Mouse (Mus musculus): ENCODE data around the gene Gabrr3. TPM values are rescaled to one million over a fixed set of nuclear protein-coding genes. Genes with fewer than 3 reads are reported as not detected.
A peak's percentile ranks its signal among the peaks of the same experiment; 100 is the strongest.

The Gabrr3 gene
- polyA plus RNA-seq, 1 experiment from 2014 or later: 0.17 TPM

GRCm38 (mm10) chr16:59413475-59413874 is 6.3 kb downstream of the Gabrr3 start:
- Histone ChIP-seq H3K4me2 (ENCODE audit: low read depth, low read length) (no peak overlapping the region), H3K9ac (ENCODE audit: low read depth, low read length) (no peak overlapping the region), H3K27me3 (replicated peaks; ENCODE audit: control insufficient read depth, insufficient read depth, low read length) (no peaks in the 10 kb centered on the region), H3K27ac (replicated peaks; ENCODE audit: low read depth, low read length) (no peak overlapping the region), H3K4me1 (ENCODE audit: control insufficient read depth, insufficient read depth, low read length) (peaks cover 5% of the 10 kb centered on the region; the same call in 1 of the 2 replicates), H3K4me3 (ENCODE audit: low read depth, low read length) (no peak overlapping the region), H3K36me3 (ENCODE audit: control insufficient read depth, insufficient read depth, low read length) (no peaks in the 10 kb centered on the region), H3K9me3 (ENCODE audit: control insufficient read depth, low read length) (no peaks in the 10 kb centered on the region)
- 49% methylated on average over 4 of the region's 4 CpGs for WGBS
- DNase-seq (ENCODE audit: low spot score) (no peak), ATAC-seq (ENCODE audit: low read depth) (no peak)

GRCm38 (mm10) chr16:59420237-59420866 is 13.2 kb downstream of the Gabrr3 start:
- DNase-seq (ENCODE audit: low spot score) (no peak), ATAC-seq (ENCODE audit: low read depth) (no peak)
- Histone ChIP-seq H3K4me1 (ENCODE audit: control insufficient read depth, insufficient read depth, low read length) (no peaks in the 10 kb centered on the region), H3K27me3 (replicated peaks; ENCODE audit: control insufficient read depth, insufficient read depth, low read length) (no peaks in the 10 kb centered on the region), H3K4me2 (ENCODE audit: low read depth, low read length) (no peak overlapping the region), H3K36me3 (ENCODE audit: control insufficient read depth, insufficient read depth, low read length) (no peaks in the 10 kb centered on the region), H3K27ac (replicated peaks; ENCODE audit: low read depth, low read length) (no peak overlapping the region), H3K9me3 (ENCODE audit: control insufficient read depth, low read length) (no peaks in the 10 kb centered on the region), H3K9ac (ENCODE audit: low read depth, low read length) (no peak overlapping the region), H3K4me3 (ENCODE audit: low read depth, low read length) (no peak overlapping the region)
- WGBS: 62% methylated on average over 9 of the region's 9 CpGs

- no peak overlapping the region for H3K27ac ChIP-seq (replicated peaks; ENCODE audit: low read depth, low read length)
- H3K4me2 ChIP-seq (ENCODE audit: low read depth, low read length): no peak overlapping the region
- H3K9me3 ChIP-seq (ENCODE audit: control insufficient read depth, low read length): no peaks in the 10 kb centered on the region
- H3K36me3 ChIP-seq (ENCODE audit: control insufficient read depth, insufficient read depth, low read length): no peaks in the 10 kb centered on the region
- no peak overlapping the region for H3K9ac ChIP-seq (ENCODE audit: low read depth, low read length)
- no peaks in the 10 kb centered on the region for H3K27me3 ChIP-seq (replicated peaks; ENCODE audit: control insufficient read depth, insufficient read depth, low read length)
- no peaks in the 10 kb centered on the region for H3K4me1 ChIP-seq (ENCODE audit: control insufficient read depth, insufficient read depth, low read length)
- no peak overlapping the region for H3K4me3 ChIP-seq (ENCODE audit: low read depth, low read length)
- peak; percentile 65; the same call in 1 of the 2 replicates for ATAC-seq (ENCODE audit: low read depth)
- 10% methylated on average over 6 of the region's 6 CpGs for WGBS
- peak; percentile 89 for DNase-seq (ENCODE audit: low spot score)
Measured at GRCm38 (mm10) chr16:59420867-59421251, 13.7 kb downstream of the Gabrr3 start.

DNA sequence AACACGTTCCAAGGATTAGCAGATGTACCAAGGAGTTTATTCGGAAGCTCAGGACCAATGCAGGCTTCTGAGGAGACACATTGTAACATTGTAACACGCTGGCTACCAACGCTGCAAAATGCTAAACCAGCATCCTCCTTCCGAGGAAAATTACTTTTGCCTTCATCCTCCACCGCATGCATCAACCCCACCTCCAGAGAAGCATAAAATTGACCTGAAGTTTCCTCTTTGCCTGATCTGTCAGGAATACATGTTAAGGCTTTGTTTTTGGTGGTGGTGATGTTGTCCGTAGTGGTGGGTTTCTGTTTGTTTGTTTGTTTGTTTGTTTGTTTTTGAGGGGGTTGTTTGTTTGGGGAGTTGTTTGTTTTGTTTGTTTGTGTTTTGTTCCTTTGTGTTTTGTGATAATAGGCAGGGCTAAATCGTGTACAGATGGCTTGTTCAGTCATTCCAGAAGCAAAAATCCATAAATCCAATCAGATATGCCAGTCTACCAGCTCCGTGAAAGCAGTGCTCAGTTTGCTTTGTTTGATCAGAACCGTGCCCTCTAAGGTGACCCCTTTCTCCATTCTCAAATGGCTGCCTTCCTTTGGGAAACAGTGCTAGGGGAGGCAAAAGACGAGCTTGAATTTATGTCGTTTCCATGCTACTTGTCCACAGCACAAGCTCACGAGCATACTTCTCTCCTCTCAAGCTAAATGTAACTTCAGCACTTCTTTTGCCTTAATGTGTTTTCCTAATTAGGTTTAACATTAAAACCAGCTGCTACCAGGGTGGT is 14.6 kb downstream of the Gabrr3 start:
- H3K9ac ChIP-seq (ENCODE audit: low read depth, low read length): no peak overlapping the region
- H3K36me3 ChIP-seq (ENCODE audit: control insufficient read depth, insufficient read depth, low read length): no peaks in the 10 kb centered on the region
- no peaks in the 10 kb centered on the region for H3K27me3 ChIP-seq (replicated peaks; ENCODE audit: control insufficient read depth, insufficient read depth, low read length)
- 43% methylated on average over 13 of the region's 13 CpGs for WGBS
- ATAC-seq (ENCODE audit: low read depth) (no peak), DNase-seq (ENCODE audit: low spot score) (no peak)
- H3K9me3 ChIP-seq (ENCODE audit: control insufficient read depth, low read length): no peaks in the 10 kb centered on the region
- no peak overlapping the region for H3K4me3 ChIP-seq (ENCODE audit: low read depth, low read length)
- H3K27ac ChIP-seq (replicated peaks; ENCODE audit: low read depth, low read length): no peak overlapping the region
- no peak overlapping the region for H3K4me2 ChIP-seq (ENCODE audit: low read depth, low read length)
- H3K4me1 ChIP-seq (ENCODE audit: control insufficient read depth, insufficient read depth, low read length): no peaks in the 10 kb centered on the region

DNA sequence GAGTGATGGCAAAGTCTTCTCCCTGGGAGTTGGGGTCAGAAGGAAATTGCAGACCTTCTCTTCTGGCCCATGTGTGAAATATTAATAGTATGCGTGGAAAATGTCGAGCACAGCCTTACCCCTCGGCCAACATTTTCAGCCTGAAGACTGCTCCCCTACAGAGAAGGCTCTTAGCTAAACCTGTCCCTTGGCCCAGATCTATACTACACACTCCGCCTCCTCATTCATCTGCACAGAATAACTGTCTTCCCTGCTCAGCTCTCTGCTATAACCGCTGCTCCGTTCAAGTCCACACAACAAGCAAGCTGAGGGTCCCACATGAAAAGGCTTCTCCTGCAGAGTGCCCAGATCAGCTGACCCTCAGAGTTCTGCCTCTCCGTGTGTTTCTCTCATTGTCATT is 20.8 kb downstream of the Gabrr3 start:
- Histone ChIP-seq H3K4me1 (ENCODE audit: control insufficient read depth, insufficient read depth, low read length) (no peaks in the 10 kb centered on the region), H3K4me2 (ENCODE audit: low read depth, low read length) (no peak overlapping the region), H3K27ac (replicated peaks; ENCODE audit: low read depth, low read length) (no peak overlapping the region), H3K4me3 (ENCODE audit: low read depth, low read length) (no peak overlapping the region), H3K27me3 (replicated peaks; ENCODE audit: control insufficient read depth, insufficient read depth, low read length) (no peaks in the 10 kb centered on the region), H3K9ac (ENCODE audit: low read depth, low read length) (no peak overlapping the region), H3K9me3 (ENCODE audit: control insufficient read depth, low read length) (no peaks in the 10 kb centered on the region), H3K36me3 (ENCODE audit: control insufficient read depth, insufficient read depth, low read length) (no peaks in the 10 kb centered on the region)
- 71% methylated on average over 7 of the region's 7 CpGs for WGBS
- ATAC-seq (ENCODE audit: low read depth) (no peak), DNase-seq (ENCODE audit: low spot score) (no peak)

- ATAC-seq (ENCODE audit: low read depth): peak; percentile 57; the same call in 1 of the 2 replicates
- 39% methylated on average over 11 of the region's 11 CpGs for WGBS
Measured at GRCm38 (mm10) chr16:59433181-59433580, 26.0 kb downstream of the Gabrr3 start.

GRCm38 (mm10) chr16:59444880-59445559 is 37.9 kb downstream of the Gabrr3 start:
- Histone ChIP-seq H3K4me2 (ENCODE audit: low read depth, low read length) (no peak overlapping the region), H3K4me3 (ENCODE audit: low read depth, low read length) (no peak overlapping the region), H3K4me1 (ENCODE audit: control insufficient read depth, insufficient read depth, low read length) (no peaks in the 10 kb centered on the region), H3K27ac (replicated peaks; ENCODE audit: low read depth, low read length) (no peak overlapping the region), H3K36me3 (ENCODE audit: control insufficient read depth, insufficient read depth, low read length) (no peaks in the 10 kb centered on the region), H3K9ac (ENCODE audit: low read depth, low read length) (no peak overlapping the region), H3K27me3 (replicated peaks; ENCODE audit: control insufficient read depth, insufficient read depth, low read length) (no peaks in the 10 kb centered on the region), H3K9me3 (ENCODE audit: control insufficient read depth, low read length) (no peaks in the 10 kb centered on the region)
- ATAC-seq (ENCODE audit: low read depth) (no peak), DNase-seq (ENCODE audit: low spot score) (no peak)
- 85% methylated on average over 7 of the region's 7 CpGs for whole genome bisulfite sequencing

More at GRCm38 (mm10) chr16:59433181-59433580, 26.0 kb downstream of the Gabrr3 start:
- Histone ChIP-seq H3K36me3 (ENCODE audit: control insufficient read depth, insufficient read depth, low read length) (no peaks in the 10 kb centered on the region), H3K4me3 (ENCODE audit: low read depth, low read length) (no peak overlapping the region), H3K9ac (ENCODE audit: low read depth, low read length) (no peak overlapping the region), H3K9me3 (ENCODE audit: control insufficient read depth, low read length) (no peaks in the 10 kb centered on the region), H3K27ac (replicated peaks; ENCODE audit: low read depth, low read length) (peak overlapping the region; percentile 63; the same call in 1 of the 2 replicates), H3K4me1 (ENCODE audit: control insufficient read depth, insufficient read depth, low read length) (no peaks in the 10 kb centered on the region), H3K27me3 (replicated peaks; ENCODE audit: control insufficient read depth, insufficient read depth, low read length) (no peaks in the 10 kb centered on the region), H3K4me2 (ENCODE audit: low read depth, low read length) (peak overlapping the region; percentile 33)
- peak; percentile 86 for DNase-seq (ENCODE audit: low spot score)

DNA sequence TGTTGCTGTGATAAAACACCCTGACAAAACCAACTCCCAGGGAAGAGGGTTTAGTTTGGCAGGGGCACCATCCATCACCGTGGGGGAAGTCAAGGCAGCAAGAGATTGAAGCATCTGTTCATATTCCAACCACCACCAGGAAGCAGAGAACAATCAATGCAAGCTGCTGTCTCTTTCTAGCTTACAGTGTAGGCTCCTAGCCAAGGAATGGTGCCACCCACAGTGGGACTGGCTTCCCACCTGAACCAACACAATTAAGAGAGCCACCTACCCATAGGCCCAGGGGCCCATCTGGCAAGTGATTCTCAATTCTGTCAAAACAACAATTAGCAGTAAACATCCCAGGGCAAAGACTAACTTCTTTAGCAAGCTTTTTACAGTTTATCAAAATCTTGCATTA is 41.0 kb downstream of the Gabrr3 start:
- Histone ChIP-seq H3K27ac (replicated peaks; ENCODE audit: low read depth, low read length) (no peak overlapping the region), H3K4me1 (ENCODE audit: control insufficient read depth, insufficient read depth, low read length) (no peaks in the 10 kb centered on the region), H3K4me3 (ENCODE audit: low read depth, low read length) (no peak overlapping the region), H3K9ac (ENCODE audit: low read depth, low read length) (no peak overlapping the region), H3K9me3 (ENCODE audit: control insufficient read depth, low read length) (no peaks in the 10 kb centered on the region), H3K36me3 (ENCODE audit: control insufficient read depth, insufficient read depth, low read length) (no peaks in the 10 kb centered on the region), H3K27me3 (replicated peaks; ENCODE audit: control insufficient read depth, insufficient read depth, low read length) (no peaks in the 10 kb centered on the region), H3K4me2 (ENCODE audit: low read depth, low read length) (no peak overlapping the region)
- 80% methylated on average over 1 of the region's 1 CpGs for WGBS
- DNase-seq (ENCODE audit: low spot score) (no peak), ATAC-seq (ENCODE audit: low read depth) (no peak)
